9 mouse cellular contexts compared by ENCODE assay signal in genomic region chr17:75177920-75178867, GRCm38 (mm10).
DNase-seq lines count a peak whose midpoint lies in the region; ATAC-seq lines count a peak whose summit lies in the region.
"Had no signal": no experiment of that assay in that cellular context is flagged by ENCODE, and none has a peak within 500 bp of the region (broad histone marks: within the 10 kb centered on the region; RNA-seq: fewer than 3 reads in every experiment).

No protein-coding gene starts in this region.

- no peak overlapping the region for H3K27ac ChIP-seq in forebrain, embryonic 14.5 days (ENCODE audit: low read depth, low read length)
- H3K27ac ChIP-seq in stomach, embryonic 14.5 days (ENCODE audit: low read length), result peak overlapping the region; percentile 66; the same call in 1 of the 2 replicates
- H3K27ac ChIP-seq: macrophage had no signal

- H3K4me2 ChIP-seq in forebrain, embryonic 14.5 days (ENCODE audit: low read length), result peak overlapping the region; percentile 18
- H3K4me2 ChIP-seq in stomach, embryonic 14.5 days (replicated peaks; ENCODE audit: low read depth, low read length), result peak overlapping the region; percentile 33

- H3K4me1 ChIP-seq in forebrain, embryonic 14.5 days (ENCODE audit: control insufficient read depth, insufficient read depth, low read length), result peaks cover 3% of the 10 kb centered on the region; the same call in 1 of the 2 replicates
- peaks cover 14% of the 10 kb centered on the region for H3K4me1 ChIP-seq in stomach, embryonic 14.5 days (ENCODE audit: control insufficient read depth, insufficient read depth, low read length)

- no peaks in the 10 kb centered on the region for H3K36me3 ChIP-seq in forebrain, embryonic 14.5 days (ENCODE audit: control insufficient read depth, insufficient read depth, low read length)
- no peaks in the 10 kb centered on the region for H3K36me3 ChIP-seq in stomach, embryonic 14.5 days (ENCODE audit: control insufficient read depth, insufficient read depth, low read length)

- H3K9me3 ChIP-seq in forebrain, embryonic 14.5 days (replicated peaks; ENCODE audit: control insufficient read depth, low read length), result no peaks in the 10 kb centered on the region
- H3K9me3 ChIP-seq in stomach, embryonic 14.5 days (ENCODE audit: control insufficient read depth, low read depth, low read length), result no peaks in the 10 kb centered on the region

- no peaks in the 10 kb centered on the region for H3K27me3 ChIP-seq in forebrain, embryonic 14.5 days (replicated peaks; ENCODE audit: control insufficient read depth, insufficient read depth, low read length)
- H3K27me3 ChIP-seq in stomach, embryonic 14.5 days (ENCODE audit: control insufficient read depth, insufficient read depth, low read length), result no peaks in the 10 kb centered on the region

- no peak overlapping the region for H3K9ac ChIP-seq in forebrain, embryonic 14.5 days (ENCODE audit: low read length)
- no peak overlapping the region for H3K9ac ChIP-seq in stomach, embryonic 14.5 days (replicated peaks; ENCODE audit: low read depth, low read length)

- ATAC-seq in forebrain, embryonic 14.5 days, result peak; percentile 74
- ATAC-seq in stomach, embryonic 14.5 days (ENCODE audit: insufficient number of reproducible peaks, insufficient read depth, low FRiP score, low read depth), result peak; percentile 51

- peak; percentile 22 for DNase-seq in urinary bladder, postnatal 14 days (ENCODE audit: low spot score)
- DNase-seq in urinary bladder, postnatal 10 days (ENCODE audit: low spot score), result no peak
- peak; percentile 55 for DNase-seq in forebrain, embryonic 14.5 days (ENCODE audit: low spot score)
- peak; percentile 23 to 50 for DNase-seq in heart, postnatal 14 days
- peak; percentile 6 to 16 for DNase-seq in layer of hippocampus, adult 8-10 months (ENCODE audit: low spot score in 2 of 2)
- DNase-seq in mesoderm, embryonic 11.5 days (ENCODE audit: low read depth, low spot score), result peak; percentile 61
- no peak for DNase-seq in cerebellum, adult 11 months

- WGBS in forebrain, embryonic 14.5 days, result 28% methylated on average over 24 of the region's 24 CpGs
- WGBS in stomach, embryonic 14.5 days, result 41% methylated on average over 24 of the region's 24 CpGs

- H3K4me3 ChIP-seq in forebrain, embryonic 14.5 days (ENCODE audit: low read depth, low read length), result no peak overlapping the region
- 0 out of 2 replicates have a peak overlapping the region, but pooled peaks have one; percentile 1 for H3K4me3 ChIP-seq in stomach, embryonic 14.5 days (ENCODE audit: low read depth, low read length)

- intact Hi-C loops in heart, postnatal 14 days (cut with DNase I), result no loop called here

Comparison
In these comparisons a context has a peak if more than half of its experiments do, and no peak if none do; other contexts are left out.
1. DNase-seq: peak in urinary bladder, postnatal 14 days (single experiment), forebrain, embryonic 14.5 days (single experiment), heart, postnatal 14 days (2 of 2), layer of hippocampus, adult 8-10 months (2 of 2) and mesoderm, embryonic 11.5 days (single experiment); none in urinary bladder, postnatal 10 days (single experiment) and cerebellum, adult 11 months (single experiment).